Mouse (Mus musculus) yolk sac, embryonic 10.5 days (tissue): ENCODE data around the gene Lcp2.
"Not testable (repeated sequence)": the region's sequence is repeated elsewhere in the genome, so short reads cannot be mapped to it uniquely, and the experiment has no call there.

ENCODE experiments used
- DNase-seq: peaks from one replicate; pipeline ENCODE4 v3.0.0-alpha.2; 2017; ENCODE audit warnings: low spot score

Gene Lcp2

DNA sequence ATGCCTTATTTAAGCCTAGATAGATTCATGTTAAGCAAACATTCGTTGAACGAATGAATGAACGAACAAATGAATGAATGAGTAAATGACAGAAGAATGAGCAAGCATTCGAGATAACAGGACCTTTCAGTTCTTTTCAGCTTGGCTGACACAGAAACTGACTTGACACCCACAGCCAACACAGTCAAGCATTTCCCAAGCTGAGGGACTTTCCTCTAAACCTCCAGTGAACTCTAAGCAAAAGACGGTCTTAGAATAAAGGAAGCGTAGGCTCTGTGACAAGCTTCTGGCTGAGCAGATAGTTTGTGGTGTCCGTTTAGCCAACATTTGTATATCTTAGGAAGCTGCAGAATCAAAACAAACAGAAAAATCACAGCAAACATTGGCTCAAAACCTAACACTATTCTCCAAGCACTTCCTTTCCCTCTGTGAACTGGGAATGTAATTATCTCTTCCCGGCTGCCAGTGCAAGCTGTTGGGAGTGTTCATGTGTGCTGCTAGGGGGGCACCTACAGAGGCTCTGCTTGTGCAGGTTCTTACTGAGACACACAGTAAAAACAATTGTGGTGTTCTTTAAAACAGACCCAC is 39.5 kb downstream of the Lcp2 start:
- DNase-seq = no peak

DNA sequence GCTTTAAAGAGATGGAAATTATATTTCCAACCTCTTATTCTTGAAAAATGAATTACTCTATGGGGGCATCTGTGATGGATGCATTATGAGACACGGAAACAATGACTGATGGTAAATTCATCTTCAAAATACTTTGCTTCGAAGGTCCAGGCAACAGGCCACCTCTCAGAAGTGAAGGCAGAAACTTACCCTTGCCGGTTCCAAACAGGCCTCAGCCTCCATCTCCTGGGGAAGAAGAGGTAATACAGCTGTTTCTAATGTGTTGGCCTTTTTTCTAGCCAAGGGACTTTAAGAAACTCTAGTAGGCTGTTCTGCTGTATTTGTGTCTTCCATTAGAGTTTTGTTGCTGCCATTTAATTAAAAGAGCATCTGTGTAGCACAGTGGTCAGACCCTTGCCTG is 40.3 kb downstream of the Lcp2 start:
- no peak for DNase-seq

DNA sequence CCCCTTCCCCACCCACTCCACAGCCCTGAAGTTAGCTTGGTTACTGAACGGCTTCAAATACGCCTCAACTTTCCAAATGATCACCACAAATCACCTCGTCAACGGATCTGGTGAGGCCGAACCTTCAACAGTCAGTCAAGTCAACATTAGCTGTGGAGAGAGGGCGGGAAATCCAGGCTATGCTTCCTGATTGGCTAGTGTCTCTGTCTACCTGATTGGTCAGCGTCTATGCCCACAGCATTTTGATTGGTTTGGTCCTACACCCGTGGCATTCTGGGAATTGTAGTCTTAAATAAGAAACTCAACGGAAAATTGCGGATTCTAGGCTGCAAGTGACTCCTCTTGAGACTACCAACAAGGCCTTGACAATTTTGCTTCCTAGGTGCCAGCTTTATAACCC is 51.7 kb downstream of the Lcp2 start, which contains the start of gene 4930469K13Rik:
4930469K13Rik (minus strand) TSS at position 133 of the 400 bp plus-strand sequence.
- no peak for DNase-seq

DNA sequence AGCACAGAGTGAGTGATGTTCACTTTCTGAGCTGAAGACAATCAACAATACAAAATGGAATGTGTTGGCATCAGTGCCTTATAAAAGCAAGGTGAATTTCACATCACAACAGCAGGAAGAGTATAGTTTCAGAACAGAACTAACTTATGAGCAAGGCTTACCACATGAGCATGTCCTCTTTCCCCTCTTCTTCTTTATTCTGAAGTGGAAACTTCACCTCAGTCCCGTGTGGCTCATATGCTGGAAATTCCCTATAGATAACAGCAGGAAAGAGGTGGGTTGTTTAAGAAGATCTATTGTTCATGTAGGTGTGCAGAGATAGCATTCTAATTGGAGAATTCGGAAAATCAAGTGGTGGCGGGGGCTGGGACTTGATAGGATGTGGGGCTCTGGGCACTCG is 55.1 kb downstream of the Lcp2 start:
- DNase-seq = no peak

DNA sequence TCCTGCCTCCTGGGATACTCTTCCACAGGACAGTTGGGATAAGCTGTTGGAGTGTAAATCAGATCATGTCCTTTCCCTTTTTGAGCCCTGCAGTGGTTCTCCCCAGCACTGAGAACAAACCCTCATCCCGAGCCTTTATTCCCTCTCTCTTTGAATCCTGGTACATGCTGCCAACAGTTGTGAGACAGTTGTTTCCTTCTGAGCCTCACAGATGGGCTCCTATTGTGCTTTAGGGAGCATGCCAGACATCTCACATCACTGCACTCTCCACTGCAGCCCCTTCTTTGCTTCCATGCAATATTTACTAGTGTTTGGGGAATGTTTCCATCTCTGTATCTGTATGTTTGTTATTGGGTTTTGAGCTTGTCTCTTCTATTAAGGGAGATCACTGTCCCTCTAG is 58.2 kb downstream of the Lcp2 start:
- DNase-seq = no peak

DNA sequence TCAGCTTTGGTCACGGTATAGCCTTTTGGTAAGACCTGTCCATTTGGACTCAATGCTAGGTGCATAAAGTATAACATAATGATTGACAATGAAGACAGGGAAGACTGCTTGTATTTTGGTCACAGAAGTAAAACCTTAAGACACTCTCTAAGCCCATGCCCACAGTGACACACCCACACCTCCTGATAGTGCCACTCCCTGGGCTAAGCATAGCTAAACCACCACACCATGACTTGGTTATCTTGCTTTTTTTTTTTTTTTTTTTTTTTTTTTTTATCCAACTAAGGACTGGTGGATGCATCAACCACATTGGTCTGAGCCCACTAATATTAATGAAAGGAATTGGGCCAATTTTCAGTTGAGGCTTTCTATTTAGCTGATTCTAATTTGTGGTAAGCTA is 62.5 kb downstream of the Lcp2 start:
- no peak for DNase-seq

DNA sequence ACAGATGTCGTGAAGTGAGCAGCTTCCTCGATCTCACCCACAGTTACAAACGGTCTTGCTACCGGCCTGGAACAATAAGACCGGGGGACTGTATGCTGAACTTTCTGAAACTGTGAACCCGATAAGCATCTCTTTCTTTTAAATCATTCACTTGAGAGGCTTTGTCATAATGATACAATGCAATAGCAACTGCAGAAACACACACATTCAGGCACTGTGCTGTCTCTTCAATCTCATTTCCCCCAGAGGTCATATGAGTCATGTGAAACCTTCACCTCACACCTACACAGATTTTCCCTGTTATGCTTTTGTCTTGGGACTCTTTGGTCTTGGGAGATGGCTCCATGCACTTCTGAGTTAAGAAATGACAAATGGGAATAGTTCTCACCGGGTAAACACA is 65.2 kb downstream of the Lcp2 start:
- DNase-seq = no peak

DNA sequence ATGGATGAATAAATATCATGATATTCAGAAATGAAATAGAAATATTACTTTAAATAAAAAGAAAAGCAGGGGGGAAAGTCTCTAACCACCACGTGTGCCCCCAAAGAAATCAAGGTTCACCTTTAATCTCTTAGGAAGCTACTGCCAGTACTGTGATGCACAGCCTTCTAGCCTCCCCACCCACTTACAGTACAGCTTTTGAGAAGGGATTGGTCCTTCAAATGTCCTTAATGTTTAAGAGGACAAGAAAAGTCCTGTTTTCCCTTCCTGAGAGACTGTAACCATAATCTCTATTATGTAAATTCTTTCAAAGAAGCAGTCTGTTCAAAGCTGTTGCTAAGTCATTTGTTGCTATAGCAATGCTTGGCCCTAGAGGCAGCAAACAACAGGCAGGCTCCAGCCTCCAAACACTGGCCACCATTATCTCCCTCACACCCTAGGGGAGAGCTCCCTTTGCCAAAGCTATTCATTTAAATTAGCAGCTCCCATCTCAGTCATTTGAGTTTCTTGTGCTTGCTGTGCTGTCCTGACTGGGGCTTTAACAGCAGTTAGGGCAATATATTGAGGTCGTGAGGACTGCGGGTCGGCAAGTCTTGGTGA is 66.2 kb downstream of the Lcp2 start:
- DNase-seq = no peak

DNA sequence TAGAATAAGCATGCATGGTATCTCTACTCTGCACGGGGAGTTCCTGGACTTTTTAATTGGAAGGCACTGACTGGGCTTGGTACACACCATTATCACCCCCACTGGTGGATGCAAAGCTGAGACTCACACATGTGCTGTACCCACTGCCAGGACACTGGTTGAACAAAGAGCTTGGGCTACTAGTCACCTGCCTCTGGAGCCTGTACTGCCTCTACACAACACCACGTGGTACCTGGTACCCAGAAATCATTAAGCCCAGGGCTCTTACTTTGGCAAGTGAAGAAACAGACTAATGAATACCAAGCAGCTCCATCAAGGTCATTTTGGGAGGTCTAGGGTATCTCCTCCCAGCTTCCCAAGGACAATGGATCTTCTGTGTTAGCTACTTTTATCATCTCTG is 67.0 kb downstream of the Lcp2 start:
- DNase-seq = no peak

DNA sequence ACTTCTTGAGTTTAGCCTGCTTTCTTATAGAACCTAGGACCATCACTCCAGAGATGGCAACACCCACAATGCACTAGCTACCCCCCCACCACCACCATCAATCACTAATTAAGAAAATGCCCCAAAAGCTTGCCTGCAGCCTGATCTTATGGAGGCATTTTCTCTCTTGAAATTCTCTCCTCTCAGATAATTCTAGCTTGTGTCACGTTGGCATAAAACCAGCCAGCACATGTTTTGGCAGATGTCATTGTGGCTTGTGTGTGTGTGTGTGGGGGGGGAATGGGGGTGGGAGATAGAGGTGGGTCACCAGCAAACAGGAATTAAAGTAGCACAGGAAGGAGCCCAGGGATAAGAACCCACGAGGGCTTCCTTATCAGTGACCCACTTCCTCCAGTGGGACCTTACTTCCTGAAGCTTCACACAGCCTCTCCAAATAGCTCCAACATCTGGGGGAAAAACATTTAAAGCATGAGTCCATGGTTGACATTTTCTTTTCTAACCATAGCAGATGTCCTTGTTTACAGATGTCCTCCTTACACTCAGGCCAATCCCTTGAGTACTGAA is 69.9 kb downstream of the Lcp2 start:
- no peak for DNase-seq

DNA sequence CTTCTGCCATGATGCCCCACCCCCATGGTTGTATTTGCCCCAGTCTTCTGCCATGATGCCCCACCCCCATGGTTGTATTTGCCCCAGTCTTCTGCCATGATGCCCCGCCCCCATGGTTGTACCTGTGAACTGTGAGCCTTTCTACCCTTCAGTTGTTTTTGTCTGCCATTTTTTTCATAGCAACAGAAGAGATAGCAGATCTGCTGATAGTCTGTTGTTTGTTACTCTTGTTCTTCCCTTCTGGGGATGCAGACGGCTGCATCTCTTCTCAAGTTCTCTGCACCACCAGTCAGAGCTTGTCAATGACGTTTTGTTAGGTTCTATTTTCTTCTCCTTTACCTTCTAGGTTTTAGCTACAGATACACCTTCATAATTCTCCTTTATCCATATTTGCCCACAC is 70.9 kb downstream of the Lcp2 start:
- no peak for DNase-seq

DNA sequence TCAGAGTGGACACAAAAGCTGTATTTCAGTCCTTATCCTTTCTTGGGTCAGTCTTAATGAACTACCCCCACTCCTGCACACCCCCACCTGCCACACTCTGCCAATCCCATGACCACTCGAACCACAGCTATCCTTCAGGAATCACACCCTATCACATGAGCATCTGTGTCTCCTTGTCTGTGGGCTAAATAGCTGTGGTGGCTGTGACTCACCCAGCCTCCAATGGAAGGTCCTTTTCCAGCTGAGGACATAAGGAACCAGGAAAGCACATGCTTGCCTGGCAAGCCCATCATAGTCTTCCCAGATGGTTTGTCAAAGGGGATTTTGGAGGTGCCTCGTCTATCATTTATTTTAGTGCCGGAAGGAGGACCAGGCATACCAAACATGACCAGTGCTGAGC is 71.6 kb downstream of the Lcp2 start:
- no peak for DNase-seq

DNA sequence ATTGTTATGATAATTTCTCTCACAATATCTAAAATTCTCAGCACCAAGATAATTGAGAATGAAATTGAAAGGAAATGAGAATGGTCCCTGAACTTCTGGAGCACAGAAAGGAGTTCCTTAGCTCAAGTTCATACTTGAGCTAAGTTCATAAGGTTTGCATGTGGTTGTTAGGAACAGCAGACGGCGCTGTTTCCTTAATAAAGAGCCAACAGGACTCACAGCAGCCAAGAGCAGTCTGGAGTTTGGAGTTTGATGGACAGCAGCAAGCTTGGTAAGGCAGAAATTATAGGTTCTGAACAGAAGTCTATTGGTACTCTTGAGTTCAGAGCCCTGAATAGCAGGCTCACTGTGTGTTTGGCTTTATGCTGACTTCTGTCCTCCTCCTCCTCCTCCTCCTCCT is 76.4 kb downstream of the Lcp2 start:
- DNase-seq = no peak

DNA sequence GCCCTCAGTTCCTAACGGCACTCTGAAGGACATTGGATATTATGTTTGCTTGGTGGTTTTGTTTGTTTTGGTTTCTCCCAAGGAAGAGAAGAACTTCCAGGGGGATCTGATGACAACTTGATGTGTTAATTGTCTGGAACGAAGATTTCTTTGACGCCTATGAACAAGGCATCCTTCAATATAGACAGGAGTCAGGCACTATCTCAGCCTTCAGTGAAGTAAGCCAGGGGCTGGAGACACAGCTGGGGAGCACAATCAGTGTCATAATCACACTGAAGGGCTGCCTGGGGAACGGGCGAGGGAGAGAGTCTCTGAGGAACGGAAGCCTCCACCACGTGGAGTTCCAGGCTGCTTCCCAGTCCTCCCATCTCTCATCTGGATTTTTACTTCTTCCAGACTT is 78.1 kb downstream of the Lcp2 start:
- no peak for DNase-seq

DNA sequence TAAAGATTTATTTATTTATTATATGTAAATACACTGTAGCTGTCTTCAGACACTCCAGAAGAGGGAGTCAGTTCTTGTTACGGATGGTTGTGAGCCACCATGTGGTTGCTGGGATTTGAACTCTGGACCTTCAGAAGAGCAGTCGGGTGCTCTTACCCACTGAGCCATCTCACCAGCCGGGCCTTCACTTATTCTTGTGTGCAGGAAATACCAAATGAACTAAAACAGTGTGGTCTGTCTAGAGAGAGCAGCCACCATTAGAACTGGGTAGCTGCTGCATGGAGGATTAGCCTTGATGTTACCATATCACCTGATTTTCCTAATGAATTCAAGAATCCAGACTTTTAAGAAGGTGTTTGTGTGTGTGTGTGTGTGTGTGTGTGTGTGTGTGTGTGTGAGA is 79.0 kb downstream of the Lcp2 start:
- DNase-seq = not testable (repeated sequence)

DNA sequence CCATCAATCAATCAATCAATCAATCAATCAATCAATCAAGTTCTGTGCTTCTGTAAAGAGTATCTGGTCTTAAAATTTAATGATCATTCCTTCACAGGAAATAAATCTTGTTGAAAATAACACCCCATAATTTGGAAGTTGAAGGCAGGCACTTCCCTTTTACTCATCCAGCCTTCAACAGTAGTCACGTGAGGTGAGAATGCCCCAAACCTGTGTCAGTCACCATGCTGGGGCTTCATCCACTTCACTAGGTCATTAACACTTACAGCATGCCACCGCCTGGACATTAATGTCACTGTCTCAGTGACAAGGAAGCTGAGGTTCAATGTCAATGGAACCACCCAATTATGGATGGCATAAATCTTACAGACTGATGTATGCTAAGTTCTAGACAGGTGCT is 81.7 kb downstream of the Lcp2 start:
- DNase-seq = no peak

DNA sequence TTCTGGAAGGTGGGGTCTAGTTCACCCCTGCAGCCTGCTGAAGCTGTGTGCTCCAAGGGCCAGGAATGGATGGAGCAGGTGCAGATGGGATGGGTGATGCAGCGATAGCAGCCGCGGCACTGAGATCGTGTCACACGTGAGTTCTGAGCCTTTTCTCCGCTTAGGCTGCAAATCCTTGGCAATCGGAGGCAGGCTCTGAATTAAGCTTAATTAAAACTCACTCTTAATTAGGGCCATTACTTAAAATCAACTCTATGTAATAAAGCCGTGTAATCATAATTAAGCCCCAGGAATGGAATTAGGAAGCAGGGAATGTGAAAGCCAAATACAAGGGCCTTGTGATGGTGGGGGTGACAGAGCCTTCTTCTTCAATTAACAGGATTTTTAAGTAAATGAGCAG is 92.6 kb downstream of the Lcp2 start:
- no peak for DNase-seq
